Mouse (Mus musculus): ENCODE results near the gene Kcnq1. TPM values are rescaled to one million over a fixed set of nuclear protein-coding genes. Genes with fewer than 3 reads are reported as not detected.

Gene Kcnq1
- total and polyA plus RNA-seq, 3 experiments, result not detected

GRCm38 (mm10) chr7:143357109-143357508 is 250.9 kb downstream of the Kcnq1 start:
- TF ChIP-seq RAD21 (IDR thresholded peaks at IDR 0.05; ENCODE audit: low read depth, low read length), result no peak
- 0 out of 2 replicates have a peak, but pooled peaks have one; percentile 16 for TF ChIP-seq ETS1 (conservative IDR thresholded peaks at IDR 0.05; ENCODE audit: low read depth, low read length)
- TF ChIP-seq USF2 (conservative IDR thresholded peaks at IDR 0.05; ENCODE audit: low read depth, low read length), result no peak
- no peak for TF ChIP-seq ELF1 (IDR thresholded peaks at IDR 0.05; ENCODE audit: low read depth, low read length)
- TF ChIP-seq ZMIZ1 (IDR thresholded peaks at IDR 0.05; ENCODE audit: low read depth, low read length), result no peak
- dilution Hi-C loops (cut with MboI; ENCODE audit: extremely low pct_ligation_motif_present, extremely low pct_unique_long_range_greater_than_20kb, low sequenced_read_pairs), result no loop called here
- Histone ChIP-seq H3K9me3 (replicated peaks; ENCODE audit: low read length) (no peaks in the 10 kb centered on the region), H3K36me3 (replicated peaks in 1 of 2; ENCODE audit: control insufficient read depth in 1 of 2, insufficient read depth in 1 of 2, low read length in 1 of 2) (no peaks in the 10 kb centered on the region), H3K4me3 (replicated peaks in 1 of 3; ENCODE audit: low read depth in 2 of 3, low read length in 2 of 3, poor library complexity in 1 of 3) (no peak overlapping the region), H3K27ac (ENCODE audit: insufficient read depth, low read depth) (no peak overlapping the region), H3K27me3 (replicated peaks) (peaks cover 46% of the 10 kb centered on the region), H3K4me2 (ENCODE audit: insufficient read depth, low read depth, poor library complexity, severe bottlenecking) (no peak overlapping the region), H3K79me2 (replicated peaks; ENCODE audit: control insufficient read depth, extremely low read depth, insufficient read depth, poor library complexity, severe bottlenecking) (no peaks in the 10 kb centered on the region), H3K4me1 (ENCODE audit: control insufficient read depth in 1 of 2, insufficient read depth in 2 of 2) (no peaks in the 10 kb centered on the region), H3K9ac (ENCODE audit: insufficient read depth, low read depth) (no peak overlapping the region)
- in situ Hi-C loops (cut with MboI; ENCODE audit: low pct_ligation_motif_present, low pct_unique_long_range_greater_than_20kb, low sequenced_read_pairs), result no loop called here
- DNase-seq (ENCODE audit: extremely low read depth), result peak; percentile 17

- peaks cover 50% of the 10 kb centered on the region for H3K27me3 ChIP-seq (replicated peaks)
- dilution Hi-C loops (cut with MboI; ENCODE audit: extremely low pct_ligation_motif_present, extremely low pct_unique_long_range_greater_than_20kb, low sequenced_read_pairs) (no loop called here), in situ Hi-C loops (cut with MboI; ENCODE audit: low pct_ligation_motif_present, low pct_unique_long_range_greater_than_20kb, low sequenced_read_pairs) (no loop called here)
- H3K9me3 ChIP-seq (replicated peaks; ENCODE audit: low read length), result no peaks in the 10 kb centered on the region
- no peak overlapping the region for H3K4me3 ChIP-seq (replicated peaks in 1 of 3; ENCODE audit: low read depth in 2 of 3, low read length in 2 of 3, poor library complexity in 1 of 3)
- TF ChIP-seq ZNF384 (IDR thresholded peaks at IDR 0.05; ENCODE audit: low read depth, low read length), result no peak
- no peak for TF ChIP-seq SIN3A (IDR thresholded peaks at IDR 0.05; ENCODE audit: low read length)
- TF ChIP-seq MAX (IDR thresholded peaks at IDR 0.05; ENCODE audit: low read length), result no peak
- no peak for TF ChIP-seq CHD1 (IDR thresholded peaks at IDR 0.05; ENCODE audit: low read depth, low read length)
- TF ChIP-seq BHLHE40 (IDR thresholded peaks at IDR 0.05; ENCODE audit: low read depth, low read length), result no peak
- TF ChIP-seq MYC (IDR thresholded peaks at IDR 0.05; ENCODE audit: low read depth, low read length), result no peak
- TF ChIP-seq NELFE (IDR thresholded peaks at IDR 0.05; ENCODE audit: low read depth, low read length), result no peak
- no peak for TF ChIP-seq CHD2 (IDR thresholded peaks at IDR 0.05; ENCODE audit: low read length)
- no peak for TF ChIP-seq E2F4 (IDR thresholded peaks at IDR 0.05; ENCODE audit: insufficient replicate concordance, low read depth, low read length)
- TF ChIP-seq ETS1 (conservative IDR thresholded peaks at IDR 0.05; ENCODE audit: low read depth, low read length), result no peak
- TF ChIP-seq RAD21 (IDR thresholded peaks at IDR 0.05; ENCODE audit: low read depth, low read length), result no peak
- TF ChIP-seq JUND (conservative IDR thresholded peaks at IDR 0.05; ENCODE audit: low read depth, low read length), result no peak
- no peak for TF ChIP-seq ZC3H11A (IDR thresholded peaks at IDR 0.05; ENCODE audit: low read depth, low read length)
- TF ChIP-seq KAT2A (IDR thresholded peaks at IDR 0.05; ENCODE audit: insufficient replicate concordance, low read length), result no peak
- TF ChIP-seq MXI1 (IDR thresholded peaks at IDR 0.05; ENCODE audit: low read depth, low read length), result no peak
- TF ChIP-seq NRF1 (IDR thresholded peaks at IDR 0.05; ENCODE audit: low read depth, low read length), result no peak
- TF ChIP-seq USF1 (IDR thresholded peaks at IDR 0.05; ENCODE audit: low read depth, low read length), result no peak
- no peak for TF ChIP-seq EP300 (IDR thresholded peaks at IDR 0.05; ENCODE audit: low read length)
- no peak for DNase-seq (ENCODE audit: extremely low read depth)
- no peak overlapping the region for H3K27ac ChIP-seq (ENCODE audit: insufficient read depth, low read depth)
- H3K79me2 ChIP-seq (replicated peaks; ENCODE audit: control insufficient read depth, extremely low read depth, insufficient read depth, poor library complexity, severe bottlenecking), result no peaks in the 10 kb centered on the region
- H3K36me3 ChIP-seq (replicated peaks in 1 of 2; ENCODE audit: control insufficient read depth in 1 of 2, insufficient read depth in 1 of 2, low read length in 1 of 2), result no peaks in the 10 kb centered on the region
- no peak overlapping the region for H3K4me2 ChIP-seq (ENCODE audit: insufficient read depth, low read depth, poor library complexity, severe bottlenecking)
- H3K4me1 ChIP-seq (ENCODE audit: control insufficient read depth in 1 of 2, insufficient read depth in 2 of 2), result no peaks in the 10 kb centered on the region
- no peak overlapping the region for H3K9ac ChIP-seq (ENCODE audit: insufficient read depth, low read depth)
Measured at GRCm38 (mm10) chr7:143357831-143358230, 251.7 kb downstream of the Kcnq1 start.
